Mouse (Mus musculus) cerebellum, adult 2 months (tissue): Measurements from ENCODE around the gene Wdr91.

Source experiments
- CTCF ChIP-seq: fragments of 200-500 bp; IDR thresholded peaks from 2 replicates; pipeline ENCODE4 v1.5.1; 2011; ENCODE audit warnings: low read depth, mild to moderate bottlenecking, control low read depth, low read length, moderate library complexity, borderline replicate concordance; ENCODE audit not compliant: insufficient read depth
- POLR2A ChIP-seq: fragments of 200-500 bp; IDR thresholded peaks from 2 replicates; pipeline ENCODE4 v1.6.1; 2011; ENCODE audit warnings: low read length, control low read depth, borderline replicate concordance; ENCODE audit not compliant: insufficient read depth

- TF ChIP-seq POLR2A (no peak), CTCF (no peak)
Observed at GRCm38 (mm10) chr6:34867995-34868350, 42.7 kb downstream of the Wdr91 start.
